Mouse (Mus musculus) neural tube, embryonic 14.5 days (tissue): ENCODE results near the gene Tnfaip2. TPM values are rescaled to one million over a fixed set of nuclear protein-coding genes. Genes with fewer than 3 reads are reported as not detected.

Experiments
- ATAC-seq: fragments of 200-750 bp; cut with Nextera tagmentation; 2 replicates; pipeline ENCODE4 v1.8.0; 2017; ENCODE audit warnings: low read depth, mild to moderate bottlenecking, moderate TSS enrichment, moderate library complexity
- H3K27ac ChIP-seq: fragments of 300-500 bp; sonication (generic); 2 replicates; pipeline ENCODE4 v1.5.1; 2014; ENCODE audit warnings: low read depth, mild to moderate bottlenecking, control low read depth, low read length, moderate library complexity, mixed read lengths
- H3K27me3 ChIP-seq: fragments of 300-500 bp; sonication (generic); 2 replicates; pipeline ENCODE4 v1.6.1; 2014; ENCODE audit warnings: low read length; ENCODE audit not compliant: control insufficient read depth, insufficient read depth
- H3K36me3 ChIP-seq: fragments of 300-500 bp; sonication (generic); 2 replicates; pipeline ENCODE4 v1.6.1; 2014; ENCODE audit warnings: low read length, mixed read lengths; ENCODE audit not compliant: control insufficient read depth, insufficient read depth
- H3K4me1 ChIP-seq: fragments of 300-500 bp; sonication (generic); 2 replicates; pipeline ENCODE4 v1.6.1; 2014; ENCODE audit warnings: low read length; ENCODE audit not compliant: control insufficient read depth, insufficient read depth
- H3K4me2 ChIP-seq: fragments of 300-500 bp; sonication (generic); 2 replicates; pipeline ENCODE4 v1.6.1; 2014; ENCODE audit warnings: mild to moderate bottlenecking, low read depth, low read length, control low read depth
- H3K4me3 ChIP-seq: fragments of 300-500 bp; sonication (generic); 2 replicates; pipeline ENCODE4 v1.5.1; 2014; ENCODE audit warnings: low read depth, low read length, control low read depth, mixed read lengths
- H3K9ac ChIP-seq: fragments of 300-500 bp; sonication (generic); replicated peaks from 2 replicates; pipeline ENCODE4 v1.6.1; 2014; ENCODE audit warnings: low read depth, mild to moderate bottlenecking, control low read depth, low read length, mixed read lengths
- H3K9me3 ChIP-seq: fragments of 300-500 bp; sonication (generic); 2 replicates; pipeline ENCODE4 v1.6.1; 2016; ENCODE audit warnings: low read length; ENCODE audit not compliant: control insufficient read depth
- WGBS: fragments of 180-500 bp; shearing (Covaris S2); extraction: QIAGEN DNeasy Blood & Tissue Kit; methylation state at CpG from one replicate; pipeline ENCODE4 v1.1.7; 2014; 5-methylcytosine and 5-hydroxymethylcytosine counted together
- polyA plus RNA-seq: library from polyadenylated mRNA; unstranded; fragments of >200 nt; fragmentation: Nextera tagmentation; extraction: Ambion mirVana; gene quantifications from 2 replicates; pipeline ENCODE4 v1.2.1, GENCODE M21; 2014

Gene Tnfaip2
- polyA plus RNA-seq, 1 experiment from 2014 or later: not detected

DNA sequence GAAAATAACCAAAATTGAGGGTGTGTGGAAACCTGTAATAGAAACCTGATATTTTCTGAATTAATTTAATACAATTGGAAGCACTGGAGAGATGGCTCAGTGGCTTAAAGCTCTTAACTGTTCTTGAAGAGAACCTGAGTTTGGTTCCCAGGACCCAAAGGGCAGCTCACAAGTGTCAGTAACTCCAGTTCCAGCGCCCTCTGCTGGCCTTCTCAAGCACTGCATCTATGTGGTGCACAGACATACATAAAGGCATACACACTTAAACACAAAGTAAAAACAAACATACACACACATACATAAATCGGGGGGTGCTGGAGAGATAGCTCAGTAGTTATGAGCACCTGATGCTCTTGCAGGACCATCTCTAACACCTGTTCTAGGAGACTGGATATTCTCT is 54.8 kb downstream of the Tnfaip2 start:
- Histone ChIP-seq H3K4me3 (no peak overlapping the region), H3K9me3 (no peaks in the 10 kb centered on the region), H3K4me2 (no peak overlapping the region), H3K27me3 (no peaks in the 10 kb centered on the region), H3K4me1 (no peaks in the 10 kb centered on the region), H3K9ac (no peak overlapping the region), H3K36me3 (no peaks in the 10 kb centered on the region), H3K27ac (no peak overlapping the region)
- no peak for ATAC-seq
- 50% methylated on average over 2 of the region's 2 CpGs for WGBS

DNA sequence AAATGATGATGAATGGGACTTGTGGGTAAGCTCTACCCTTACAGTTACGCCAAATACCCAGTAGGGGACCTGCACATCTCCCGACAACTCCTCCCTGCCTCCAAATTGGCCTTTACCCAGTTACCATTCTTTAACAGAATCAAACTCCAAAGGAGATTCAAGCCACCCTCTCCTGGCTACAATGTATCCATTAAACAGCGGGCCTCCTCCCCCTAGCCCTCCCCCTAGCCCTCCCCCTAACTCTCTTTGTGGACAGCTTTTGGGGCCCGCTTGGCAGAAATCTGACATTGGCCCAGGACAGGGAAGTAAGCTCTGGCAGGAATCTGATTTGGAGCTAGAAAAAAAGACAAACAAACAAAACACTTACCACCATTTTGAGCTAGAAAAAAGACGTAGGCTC is 57.3 kb downstream of the Tnfaip2 start:
- 43% methylated on average over 5 of the region's 5 CpGs for whole genome bisulfite sequencing
- Histone ChIP-seq H3K4me2 (no peak overlapping the region), H3K4me1 (no peaks in the 10 kb centered on the region), H3K36me3 (no peaks in the 10 kb centered on the region), H3K9me3 (no peaks in the 10 kb centered on the region), H3K27ac (no peak overlapping the region), H3K4me3 (no peak overlapping the region), H3K9ac (no peak overlapping the region), H3K27me3 (no peaks in the 10 kb centered on the region)
- peak; percentile 17; the same call in 1 of the 2 replicates for ATAC-seq

DNA sequence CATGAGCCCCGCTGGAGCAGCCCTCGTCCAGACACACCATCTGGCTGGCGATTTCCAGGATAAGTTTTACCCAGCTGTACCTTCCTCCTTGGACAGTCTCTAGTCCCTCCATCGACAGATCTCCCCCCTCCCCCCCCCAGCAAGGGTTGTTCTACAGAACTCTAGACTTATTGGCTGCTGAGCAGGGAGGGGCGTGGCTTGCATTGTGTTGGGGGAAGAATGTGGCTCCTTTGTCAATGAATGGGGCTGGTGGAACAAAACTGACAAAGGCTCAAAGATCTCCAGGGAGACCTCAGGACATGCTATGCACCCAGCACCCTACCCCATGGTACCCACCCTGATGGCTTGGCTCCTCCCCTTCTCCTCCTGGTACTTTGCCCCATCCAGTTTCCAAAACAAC is 58.5 kb downstream of the Tnfaip2 start:
- H3K36me3 ChIP-seq: no peaks in the 10 kb centered on the region
- 11% methylated on average over 5 of the region's 5 CpGs for WGBS
- no peaks in the 10 kb centered on the region for H3K9me3 ChIP-seq
- no peak overlapping the region for H3K27ac ChIP-seq
- ATAC-seq: peak; percentile 80
- H3K27me3 ChIP-seq: no peaks in the 10 kb centered on the region
- no peak overlapping the region for H3K9ac ChIP-seq
- no peak overlapping the region for H3K4me3 ChIP-seq
- no peaks in the 10 kb centered on the region for H3K4me1 ChIP-seq
- no peak overlapping the region for H3K4me2 ChIP-seq

- Histone ChIP-seq H3K9me3 (no peaks in the 10 kb centered on the region), H3K36me3 (no peaks in the 10 kb centered on the region), H3K27me3 (no peaks in the 10 kb centered on the region), H3K4me2 (no peak overlapping the region), H3K4me1 (no peaks in the 10 kb centered on the region), H3K4me3 (no peak overlapping the region), H3K9ac (no peak overlapping the region), H3K27ac (no peak overlapping the region)
- WGBS: 83% methylated on average over 12 of the region's 12 CpGs
- ATAC-seq: no peak
These were observed 60.8 kb downstream of the Tnfaip2 start for GRCm38 (mm10) chr12:111503063-111503567.

DNA sequence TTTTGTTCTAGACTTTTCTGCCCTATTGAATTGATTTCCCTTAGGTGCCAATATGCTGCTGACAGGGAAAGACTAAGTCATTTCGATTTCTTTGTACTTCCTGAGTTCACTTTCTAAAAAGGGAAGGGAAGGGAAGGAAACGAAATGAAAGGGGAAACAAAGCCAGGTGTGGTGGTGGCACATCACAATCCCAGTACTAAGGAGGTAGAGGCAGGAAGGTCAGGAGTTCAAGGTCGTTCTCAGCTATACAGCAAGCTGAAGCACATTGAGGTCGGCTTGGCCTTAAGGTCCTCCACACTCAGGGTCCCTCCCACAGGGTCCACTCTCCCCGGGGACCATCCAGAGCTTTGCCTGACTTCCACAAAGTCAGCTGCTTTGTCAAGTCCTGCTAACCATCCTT is 61.3 kb downstream of the Tnfaip2 start:
- no peaks in the 10 kb centered on the region for H3K36me3 ChIP-seq
- H3K4me2 ChIP-seq: no peak overlapping the region
- 78% methylated on average over 5 of the region's 5 CpGs for WGBS
- H3K9me3 ChIP-seq: no peaks in the 10 kb centered on the region
- H3K9ac ChIP-seq: no peak overlapping the region
- no peaks in the 10 kb centered on the region for H3K4me1 ChIP-seq
- no peak for ATAC-seq
- no peaks in the 10 kb centered on the region for H3K27me3 ChIP-seq
- no peak overlapping the region for H3K4me3 ChIP-seq
- H3K27ac ChIP-seq: no peak overlapping the region

Other genes with a start within 250 kb of the Tnfaip2 start
- 15.6 and 28.1 TPM in 2 replicates for gene Amn, start 171.4 kb upstream of the Tnfaip2 start, polyA plus RNA-seq
- gene Cdc42bpb, start 64.8 kb upstream of the Tnfaip2 start, polyA plus RNA-seq: 43.4 and 54.1 TPM in 2 replicates
- 0.43 and 1.5 TPM in 2 replicates for gene Lbhd2, start 35.7 kb upstream of the Tnfaip2 start, polyA plus RNA-seq
- 1.2 and 2.0 TPM in 2 replicates for gene Exoc3l4, start 25.5 kb upstream of the Tnfaip2 start, polyA plus RNA-seq
- 1.3 and 1.5 TPM in 2 replicates for gene Gm266, start 43.4 kb downstream of the Tnfaip2 start, polyA plus RNA-seq
- gene Eif5, start 95.5 kb downstream of the Tnfaip2 start, polyA plus RNA-seq: 518 and 558 TPM in 2 replicates
- 78.1 and 83.7 TPM in 2 replicates for gene Mark3, start 132.1 kb downstream of the Tnfaip2 start, polyA plus RNA-seq
- 1,430 and 1,628 TPM in 2 replicates for gene Ckb, start 229.9 kb downstream of the Tnfaip2 start, polyA plus RNA-seq
- gene Trmt61a, start 235.6 kb downstream of the Tnfaip2 start, polyA plus RNA-seq: 4.3 and 5.0 TPM in 2 replicates